Mouse (Mus musculus): ENCODE data around the gene Eapp. TPM values are rescaled to one million over a fixed set of nuclear protein-coding genes. Genes with fewer than 3 reads are reported as not detected.
A peak's percentile ranks its signal among the peaks of the same experiment; 100 is the strongest.

The Eapp gene
- polyA plus RNA-seq, 1 experiment from 2014 or later, result 76.1 TPM

DNA sequence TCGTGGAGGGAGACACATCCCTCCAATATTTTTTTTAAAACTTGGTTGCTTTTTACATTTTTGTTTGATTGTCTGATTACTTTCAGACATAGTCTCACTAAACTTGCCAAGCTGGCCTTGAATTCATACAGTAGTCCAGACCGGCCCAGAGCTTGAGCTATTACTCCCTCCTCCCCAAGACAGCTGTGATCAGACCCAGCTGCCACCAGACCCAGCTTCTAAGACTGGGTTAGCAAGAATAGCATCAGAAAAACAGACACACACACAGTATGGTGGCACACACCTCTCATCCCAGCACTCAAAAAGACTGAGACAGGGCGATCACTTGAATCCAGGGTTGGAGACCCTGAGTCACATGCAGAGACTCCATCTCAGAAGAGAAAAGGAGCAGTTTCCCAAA lies 35.8 kb downstream of the Eapp start:
- Histone ChIP-seq H3K9ac (ENCODE audit: low read length) (no peak overlapping the region), H3K27ac (ENCODE audit: low read depth, low read length) (no peak overlapping the region), H3K27me3 (ENCODE audit: control insufficient read depth, insufficient read depth, low read length) (no peaks in the 10 kb centered on the region), H3K4me2 (ENCODE audit: low read depth, low read length, severe bottlenecking) (no peak overlapping the region), H3K4me1 (replicated peaks; ENCODE audit: control insufficient read depth, insufficient read depth, low read length) (no peaks in the 10 kb centered on the region; the same call in 1 of the 2 replicates), H3K36me3 (ENCODE audit: control insufficient read depth, insufficient read depth, low read length) (no peaks in the 10 kb centered on the region), H3K9me3 (ENCODE audit: control insufficient read depth, low read length) (no peaks in the 10 kb centered on the region), H3K4me3 (ENCODE audit: low read depth, low read length) (no peak overlapping the region)
- 91% methylated on average over 3 of the region's 3 CpGs for WGBS
- no peak for DNase-seq (ENCODE audit: low spot score)
- ATAC-seq (replicated peaks; ENCODE audit: low FRiP score), result no peak

- WGBS, result 70% methylated on average over 7 of the region's 7 CpGs
- Histone ChIP-seq H3K27ac (ENCODE audit: low read depth, low read length) (no peak overlapping the region), H3K4me2 (ENCODE audit: low read depth, low read length, severe bottlenecking) (no peak overlapping the region), H3K9ac (ENCODE audit: low read length) (no peak overlapping the region), H3K4me3 (ENCODE audit: low read depth, low read length) (no peak overlapping the region), H3K27me3 (ENCODE audit: control insufficient read depth, insufficient read depth, low read length) (no peaks in the 10 kb centered on the region), H3K4me1 (replicated peaks; ENCODE audit: control insufficient read depth, insufficient read depth, low read length) (peaks cover 3% of the 10 kb centered on the region; the same call in 1 of the 2 replicates), H3K9me3 (ENCODE audit: control insufficient read depth, low read length) (no peaks in the 10 kb centered on the region), H3K36me3 (ENCODE audit: control insufficient read depth, insufficient read depth, low read length) (no peaks in the 10 kb centered on the region)
- ATAC-seq (replicated peaks; ENCODE audit: low FRiP score), result no peak
- DNase-seq (ENCODE audit: low spot score), result no peak
These were observed 37.1 kb downstream of the Eapp start for GRCm38 (mm10) chr12:54658425-54659092.

- Histone ChIP-seq H3K36me3 (ENCODE audit: control insufficient read depth, insufficient read depth, low read length) (no peaks in the 10 kb centered on the region), H3K4me2 (ENCODE audit: low read depth, low read length, severe bottlenecking) (no peak overlapping the region), H3K27ac (ENCODE audit: low read depth, low read length) (no peak overlapping the region), H3K4me1 (replicated peaks; ENCODE audit: control insufficient read depth, insufficient read depth, low read length) (peaks cover 3% of the 10 kb centered on the region; the same call in 1 of the 2 replicates), H3K9me3 (ENCODE audit: control insufficient read depth, low read length) (no peaks in the 10 kb centered on the region), H3K27me3 (ENCODE audit: control insufficient read depth, insufficient read depth, low read length) (no peaks in the 10 kb centered on the region), H3K9ac (ENCODE audit: low read length) (no peak overlapping the region), H3K4me3 (ENCODE audit: low read depth, low read length) (no peak overlapping the region)
- 89% methylated on average over 5 of the region's 5 CpGs for WGBS
- ATAC-seq (replicated peaks; ENCODE audit: low FRiP score) (no peak), DNase-seq (ENCODE audit: low spot score) (no peak)
These were observed 37.7 kb downstream of the Eapp start for GRCm38 (mm10) chr12:54657951-54658350.

DNA sequence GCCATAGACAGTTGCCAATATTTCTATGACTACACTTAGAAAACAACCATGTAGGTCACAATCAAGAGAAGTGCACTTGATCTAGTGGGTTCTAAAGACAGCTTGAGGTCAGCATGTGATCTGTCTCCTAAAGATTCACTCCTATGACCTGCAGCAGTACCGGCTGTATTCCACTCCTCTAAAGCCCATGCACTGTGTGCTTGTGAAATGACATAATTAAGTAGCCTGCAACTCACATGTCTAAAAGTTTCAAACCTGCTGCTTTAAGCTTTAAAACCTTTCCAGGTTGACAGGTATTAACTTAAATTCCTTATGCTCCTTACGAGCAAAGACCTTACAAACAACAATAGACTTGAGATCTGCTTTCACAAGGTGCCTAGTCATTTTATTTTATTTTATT lies 38.5 kb downstream of the Eapp start:
- 59% methylated on average over 2 of the region's 2 CpGs for WGBS
- DNase-seq (ENCODE audit: low spot score), result no peak
- H3K4me2 ChIP-seq (ENCODE audit: low read depth, low read length, severe bottlenecking), result no peak overlapping the region
- no peak overlapping the region for H3K4me3 ChIP-seq (ENCODE audit: low read depth, low read length)
- H3K9ac ChIP-seq (ENCODE audit: low read length), result no peak overlapping the region
- peaks cover 3% of the 10 kb centered on the region; the same call in 1 of the 2 replicates for H3K4me1 ChIP-seq (replicated peaks; ENCODE audit: control insufficient read depth, insufficient read depth, low read length)
- H3K36me3 ChIP-seq (ENCODE audit: control insufficient read depth, insufficient read depth, low read length), result no peaks in the 10 kb centered on the region
- ATAC-seq (replicated peaks; ENCODE audit: low FRiP score), result no peak
- H3K27ac ChIP-seq (ENCODE audit: low read depth, low read length), result no peak overlapping the region
- no peaks in the 10 kb centered on the region for H3K9me3 ChIP-seq (ENCODE audit: control insufficient read depth, low read length)
- H3K27me3 ChIP-seq (ENCODE audit: control insufficient read depth, insufficient read depth, low read length), result no peaks in the 10 kb centered on the region

- Histone ChIP-seq H3K36me3 (ENCODE audit: control insufficient read depth, insufficient read depth, low read length) (no peaks in the 10 kb centered on the region), H3K27me3 (ENCODE audit: control insufficient read depth, insufficient read depth, low read length) (no peaks in the 10 kb centered on the region), H3K9me3 (ENCODE audit: control insufficient read depth, low read length) (no peaks in the 10 kb centered on the region), H3K9ac (ENCODE audit: low read length) (peak within 1 kb of the TSS; percentile 77), H3K4me1 (replicated peaks; ENCODE audit: control insufficient read depth, insufficient read depth, low read length) (peaks cover 3% of the 10 kb centered on the region; the same call in 1 of the 2 replicates), H3K27ac (ENCODE audit: low read depth, low read length) (peak within 1 kb of the TSS; percentile 70), H3K4me3 (ENCODE audit: low read depth, low read length) (peak within 1 kb of the TSS; percentile 64), H3K4me2 (ENCODE audit: low read depth, low read length, severe bottlenecking) (peak within 1 kb of the TSS; percentile 81)
- WGBS, result 8% methylated on average over 53 of the region's 53 CpGs
- peak; percentile 98 for DNase-seq (ENCODE audit: low spot score)
- ATAC-seq (replicated peaks; ENCODE audit: low FRiP score), result peak; percentile 100
These were observed 39.1 kb downstream of the Eapp start, which contains the start of gene Sptssa for GRCm38 (mm10) chr12:54656396-54657171. TSS of gene Sptssa (minus strand) at chr12:54656573.

DNA sequence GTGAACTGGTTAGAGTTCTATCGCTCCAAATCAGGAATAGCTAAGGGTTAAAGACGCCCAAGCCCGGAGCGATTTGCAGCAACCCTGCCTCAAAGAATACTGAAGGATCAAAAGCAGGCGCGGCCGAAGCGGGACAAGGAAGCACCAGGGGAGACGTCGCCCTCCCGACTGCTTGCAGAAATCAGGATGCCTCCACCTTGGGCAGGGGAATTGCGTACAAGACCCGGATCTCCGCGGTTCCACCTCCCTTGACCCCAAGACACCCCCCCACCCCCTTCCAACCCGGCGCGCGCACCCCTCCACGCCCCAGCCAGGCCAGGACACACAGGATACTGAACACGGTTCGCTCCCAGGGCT lies 39.7 kb downstream of the Eapp start:
- Histone ChIP-seq H3K9ac (ENCODE audit: low read length) (peak overlapping the region; percentile 77), H3K27me3 (ENCODE audit: control insufficient read depth, insufficient read depth, low read length) (no peaks in the 10 kb centered on the region), H3K9me3 (ENCODE audit: control insufficient read depth, low read length) (no peaks in the 10 kb centered on the region), H3K4me1 (replicated peaks; ENCODE audit: control insufficient read depth, insufficient read depth, low read length) (peaks cover 3% of the 10 kb centered on the region; the same call in 1 of the 2 replicates), H3K4me2 (ENCODE audit: low read depth, low read length, severe bottlenecking) (peak overlapping the region; percentile 81), H3K36me3 (ENCODE audit: control insufficient read depth, insufficient read depth, low read length) (no peaks in the 10 kb centered on the region), H3K4me3 (ENCODE audit: low read depth, low read length) (peak overlapping the region; percentile 64), H3K27ac (ENCODE audit: low read depth, low read length) (peak overlapping the region; percentile 70)
- ATAC-seq (replicated peaks; ENCODE audit: low FRiP score) (peak; percentile 64), DNase-seq (ENCODE audit: low spot score) (no peak)
- under 1% methylated on average over 22 of the region's 22 CpGs for WGBS

- ATAC-seq (replicated peaks; ENCODE audit: low FRiP score), result no peak
- Histone ChIP-seq H3K4me3 (ENCODE audit: low read depth, low read length) (peak overlapping the region; percentile 64), H3K27ac (ENCODE audit: low read depth, low read length) (no peak overlapping the region), H3K9me3 (ENCODE audit: control insufficient read depth, low read length) (no peaks in the 10 kb centered on the region), H3K36me3 (ENCODE audit: control insufficient read depth, insufficient read depth, low read length) (no peaks in the 10 kb centered on the region), H3K9ac (ENCODE audit: low read length) (peak overlapping the region; percentile 77), H3K4me2 (ENCODE audit: low read depth, low read length, severe bottlenecking) (peak overlapping the region; percentile 81), H3K4me1 (replicated peaks; ENCODE audit: control insufficient read depth, insufficient read depth, low read length) (peaks cover 3% of the 10 kb centered on the region; the same call in 1 of the 2 replicates), H3K27me3 (ENCODE audit: control insufficient read depth, insufficient read depth, low read length) (no peaks in the 10 kb centered on the region)
- DNase-seq (ENCODE audit: low spot score), result no peak
- WGBS, result 31% methylated on average over 16 of the region's 16 CpGs
These were observed 40.2 kb downstream of the Eapp start for GRCm38 (mm10) chr12:54655292-54656038.

- WGBS, result 96% methylated on average over 1 of the region's 1 CpGs
- no peak overlapping the region for H3K27ac ChIP-seq (ENCODE audit: low read depth, low read length)
- peaks cover 3% of the 10 kb centered on the region; the same call in 1 of the 2 replicates for H3K4me1 ChIP-seq (replicated peaks; ENCODE audit: control insufficient read depth, insufficient read depth, low read length)
- H3K9me3 ChIP-seq (ENCODE audit: control insufficient read depth, low read length), result no peaks in the 10 kb centered on the region
- peak overlapping the region; percentile 81; the same call in 1 of the 2 replicates for H3K4me2 ChIP-seq (ENCODE audit: low read depth, low read length, severe bottlenecking)
- H3K36me3 ChIP-seq (ENCODE audit: control insufficient read depth, insufficient read depth, low read length), result no peaks in the 10 kb centered on the region
- DNase-seq (ENCODE audit: low spot score), result no peak
- H3K27me3 ChIP-seq (ENCODE audit: control insufficient read depth, insufficient read depth, low read length), result no peaks in the 10 kb centered on the region
- H3K9ac ChIP-seq (ENCODE audit: low read length), result no peak overlapping the region
- ATAC-seq (replicated peaks; ENCODE audit: low FRiP score), result no peak
- H3K4me3 ChIP-seq (ENCODE audit: low read depth, low read length), result peak overlapping the region; percentile 64; the same call in 1 of the 2 replicates
These were observed 41.0 kb downstream of the Eapp start for GRCm38 (mm10) chr12:54654741-54655140.
